Mouse (Mus musculus): ENCODE results near the gene Hibch.

Gene Hibch

DNA sequence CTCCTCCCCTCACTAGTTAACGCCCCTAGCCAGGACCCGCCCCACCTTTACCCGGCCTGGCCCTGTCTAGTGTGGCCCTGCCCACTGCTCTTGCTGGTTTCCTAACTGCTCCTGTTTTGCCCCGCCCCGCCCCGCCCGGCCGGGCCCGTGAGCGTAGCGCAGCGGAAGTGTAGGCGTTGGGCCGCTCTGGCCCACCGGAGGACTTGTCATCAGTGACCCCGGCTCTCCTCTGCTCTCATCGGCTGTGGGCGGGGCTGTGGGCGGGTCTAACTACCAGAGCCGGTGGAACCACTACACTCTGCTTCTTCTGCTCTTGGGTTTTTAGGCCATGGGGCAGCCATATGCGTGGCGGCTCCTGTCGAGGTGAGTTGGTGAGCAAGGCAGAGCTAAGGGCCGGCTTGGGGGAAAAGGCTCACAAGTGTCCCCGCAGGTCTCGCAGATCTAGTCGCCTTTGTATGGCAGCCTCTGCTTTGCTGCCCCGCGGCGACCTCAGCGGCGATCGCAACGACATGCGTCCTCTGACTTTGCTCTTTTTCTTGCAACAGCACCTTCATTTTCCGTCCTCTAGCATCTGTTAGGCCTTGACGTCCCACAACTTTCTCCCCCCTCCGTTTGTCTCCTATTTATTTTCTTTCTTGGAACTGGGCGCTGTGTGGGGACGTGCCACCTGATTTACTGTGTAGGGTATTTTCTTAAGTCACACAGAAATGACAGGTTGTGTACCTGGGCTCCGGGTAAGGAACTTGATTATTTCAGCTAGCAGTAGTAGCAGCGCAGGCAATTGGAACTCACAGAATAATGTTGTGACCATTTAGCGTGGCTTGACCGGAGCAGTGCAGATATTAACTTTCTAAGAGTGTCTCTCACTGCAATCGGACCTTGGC, at the start of gene Hibch:
Gene Hibch, plus strand, starts transcription at position 148 of the 884 bp plus-strand sequence.
- peak; percentile 89 to 96 for DNase-seq (ENCODE audit: low spot score in 2 of 2)

DNA sequence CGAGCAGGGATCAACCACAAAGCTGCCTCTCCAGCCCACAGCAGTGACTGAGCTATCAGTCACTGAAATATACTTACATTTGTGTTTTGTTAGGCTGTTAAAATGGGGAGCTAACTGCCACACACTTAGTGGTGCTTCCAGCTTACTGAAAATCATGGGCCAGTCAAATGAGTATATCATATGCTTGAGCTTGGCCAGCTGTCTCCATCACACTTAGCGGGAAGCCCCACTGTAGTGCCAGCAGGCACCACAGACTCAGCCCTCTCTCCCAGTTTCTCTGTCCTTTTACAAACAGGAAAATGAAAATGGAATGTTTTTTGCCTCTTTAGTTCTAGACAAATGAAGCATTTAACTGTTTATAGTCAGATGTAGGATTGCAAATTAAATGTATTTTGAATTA, 48.8 kb upstream of the Hibch start:
- DNase-seq (ENCODE audit: low spot score in 2 of 2) = no peak

DNA sequence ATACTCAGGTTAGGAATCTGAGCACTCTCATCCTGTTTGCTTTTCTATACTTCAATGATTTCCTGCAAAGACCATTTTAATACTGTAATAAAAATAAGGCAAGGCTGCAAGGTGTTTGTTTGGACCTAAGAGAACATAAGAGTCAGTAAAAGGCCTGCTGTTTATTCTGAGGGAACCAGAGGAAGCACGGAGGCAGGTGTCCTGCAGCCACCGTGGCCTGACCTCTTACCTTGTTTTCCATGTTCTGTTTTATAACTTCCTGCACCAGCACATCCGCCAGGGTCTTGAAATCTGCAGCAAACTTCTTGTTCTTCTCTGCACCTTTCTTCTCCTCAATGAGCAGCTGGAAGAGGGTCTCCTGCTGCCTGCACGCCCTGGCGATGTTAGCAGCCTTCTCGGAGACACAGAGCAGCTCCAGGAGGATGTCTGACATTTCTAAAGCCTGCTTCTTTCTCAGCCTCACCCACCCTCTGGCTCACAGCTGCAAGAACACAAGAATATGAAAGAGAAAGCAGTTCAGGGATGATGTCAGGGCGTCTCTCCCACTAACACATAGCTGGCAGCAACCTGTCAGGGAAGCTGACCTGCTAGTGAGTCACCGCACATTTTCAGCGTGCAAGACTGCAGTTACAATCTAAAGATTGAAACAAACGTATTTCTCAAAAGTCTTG, 45.5 kb upstream of the Hibch start:
- DNase-seq (ENCODE audit: low spot score in 2 of 2) = no peak

DNA sequence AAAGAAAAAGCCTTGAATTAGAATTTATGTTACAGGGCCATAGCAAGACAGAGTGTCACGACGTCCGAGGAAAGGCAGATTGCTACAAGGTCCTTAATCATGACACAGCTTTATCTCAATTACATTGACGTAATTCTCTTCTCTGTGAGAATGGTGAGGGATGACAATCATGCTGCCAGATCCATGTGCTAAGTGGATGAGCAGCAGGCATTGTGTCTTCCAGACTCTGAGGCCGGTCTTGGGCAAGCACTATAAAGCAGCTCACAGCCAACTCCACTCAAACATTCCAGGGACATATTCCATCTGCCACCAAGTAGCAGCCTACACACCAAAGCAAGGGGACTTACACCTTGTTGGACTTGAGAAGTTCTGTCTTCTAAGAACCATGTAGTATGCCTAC, 45.0 kb upstream of the Hibch start:
- no peak for DNase-seq (ENCODE audit: low spot score in 2 of 2)

DNA sequence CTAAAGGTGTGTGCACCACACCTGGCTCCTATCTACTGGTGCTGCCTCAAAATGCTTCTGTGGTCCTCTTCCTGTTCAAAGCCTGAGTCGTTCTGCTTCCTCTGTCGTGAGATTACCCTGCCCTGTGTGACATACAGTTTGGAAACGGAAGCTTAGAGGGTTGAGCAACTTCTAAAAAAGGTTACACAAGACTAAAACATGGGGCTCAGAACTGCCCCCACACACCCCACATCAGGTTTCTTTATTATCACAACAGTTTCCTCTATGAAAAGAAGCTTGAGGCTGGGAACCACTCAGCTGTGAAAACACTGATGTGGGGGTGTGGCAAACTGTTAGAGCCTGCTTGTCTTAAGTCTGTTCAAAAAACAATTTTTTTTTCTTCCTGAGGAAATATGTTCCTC, 44.4 kb upstream of the Hibch start:
- DNase-seq (ENCODE audit: low spot score in 2 of 2) = no peak

DNA sequence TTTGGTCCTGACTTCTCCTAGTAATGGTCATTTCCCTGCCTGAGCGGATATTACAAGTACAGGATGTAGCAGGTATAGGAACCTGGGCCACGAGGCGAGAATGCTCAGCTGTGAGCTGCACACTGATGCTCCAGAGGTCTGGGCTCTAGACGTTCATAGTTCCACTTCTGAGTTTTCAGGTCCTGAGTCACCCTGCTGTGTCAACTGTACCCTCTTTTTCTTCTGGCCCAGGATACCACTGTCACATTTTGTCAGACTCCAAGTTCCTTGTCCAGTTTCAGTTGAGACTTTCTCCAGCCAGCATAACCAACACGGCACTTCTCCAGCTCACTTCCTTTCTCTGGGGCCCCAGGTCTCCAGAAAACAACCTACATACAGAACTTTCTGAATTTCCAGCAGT, 43.1 kb upstream of the Hibch start:
- DNase-seq (ENCODE audit: low spot score in 2 of 2) = no peak

DNA sequence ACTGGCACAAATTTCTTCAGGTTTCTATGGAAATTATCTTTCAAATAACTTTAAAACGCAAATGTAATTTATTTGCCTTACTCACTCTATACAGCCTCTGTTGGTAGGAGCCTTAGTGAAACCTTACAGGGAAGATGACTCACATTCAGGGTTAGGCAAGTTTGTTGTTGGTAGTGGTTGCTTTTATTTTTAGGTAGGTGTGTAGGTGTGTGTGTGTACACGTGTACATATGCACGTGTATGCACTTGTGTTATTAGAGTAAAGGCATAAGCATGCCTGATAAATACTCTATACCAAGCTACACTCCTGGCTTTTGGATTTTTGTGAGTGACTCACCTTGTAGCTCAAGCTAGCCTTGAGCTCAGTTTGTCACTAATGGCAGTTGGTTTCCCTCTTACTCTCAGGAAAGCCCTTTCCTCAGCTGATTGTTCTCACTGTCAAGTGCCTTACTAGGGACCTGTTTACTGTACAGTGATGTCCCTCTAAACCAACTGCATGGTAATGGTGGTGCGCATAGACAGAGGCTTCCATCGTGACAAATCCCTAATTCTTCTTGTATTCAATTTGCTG, 42.2 kb upstream of the Hibch start:
- no peak for DNase-seq (ENCODE audit: low spot score in 2 of 2)

DNA sequence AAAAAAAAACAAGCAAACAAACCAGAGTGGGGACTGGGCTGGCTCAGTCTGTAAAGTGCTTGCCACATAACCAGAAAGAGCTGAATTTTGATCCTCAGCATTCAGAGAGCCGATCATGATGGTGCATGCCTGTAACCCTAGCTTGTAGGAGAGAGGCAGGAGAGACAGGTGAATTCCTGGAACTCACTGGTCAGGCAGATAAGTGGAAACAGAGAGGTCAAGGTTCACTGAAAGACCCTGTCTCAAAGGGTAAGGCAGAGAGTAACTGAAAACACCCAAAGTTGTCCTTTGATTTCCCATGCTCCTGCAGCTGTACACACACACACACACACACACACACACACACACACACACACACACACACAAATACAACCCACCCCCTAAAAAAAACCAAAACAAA, 39.7 kb upstream of the Hibch start:
- no peak for DNase-seq (ENCODE audit: low spot score in 2 of 2)

DNA sequence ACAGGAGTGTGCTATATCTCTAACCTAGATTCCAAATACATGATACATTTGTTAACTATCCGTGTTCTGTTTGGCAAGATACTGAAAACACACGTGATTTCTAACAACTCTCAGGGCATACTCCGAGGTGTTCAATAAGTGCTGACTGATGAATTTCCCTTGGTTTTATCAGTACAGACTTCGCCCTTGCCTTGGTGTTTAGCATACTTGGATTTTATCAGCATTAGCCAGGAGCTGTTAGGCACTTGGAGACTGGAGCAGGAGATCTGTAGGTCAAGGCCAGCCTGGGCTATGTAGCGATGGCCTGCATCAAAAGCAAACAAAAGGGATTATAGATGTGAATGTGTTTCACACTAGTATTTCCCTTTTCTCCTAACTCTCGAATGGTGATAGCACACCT, 36.3 kb upstream of the Hibch start:
- DNase-seq (ENCODE audit: low spot score in 2 of 2) = no peak

DNA sequence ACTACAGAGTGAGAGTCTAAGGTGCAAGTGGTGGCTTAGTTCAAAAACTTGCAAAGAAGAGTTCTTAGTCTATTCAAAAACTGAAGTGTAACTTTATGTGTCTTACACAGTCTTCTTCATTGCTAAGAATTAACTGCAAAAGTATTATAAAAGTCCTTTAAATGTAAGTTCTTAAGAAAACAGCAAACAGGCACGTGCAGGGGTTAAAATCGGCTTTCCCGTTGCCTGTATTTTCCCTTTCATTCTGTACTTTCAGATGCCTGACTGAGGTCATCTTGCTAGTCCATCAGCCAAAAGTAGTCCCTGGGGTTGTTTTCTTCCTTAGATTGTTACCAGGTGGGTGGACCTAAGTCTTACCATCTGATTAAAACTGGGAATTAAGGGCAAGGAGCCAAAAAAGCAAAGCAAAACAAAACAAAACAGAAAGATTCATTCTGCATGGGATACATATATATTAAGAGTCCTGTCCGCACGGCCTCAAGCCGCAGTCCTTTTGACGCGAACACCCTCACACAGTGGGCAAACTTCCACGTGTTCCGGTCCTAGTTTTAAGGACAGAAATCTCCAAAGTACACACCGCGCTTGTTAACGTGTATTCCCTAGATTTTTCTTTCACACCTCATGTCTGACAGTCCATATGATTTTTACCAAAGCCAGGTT, 28.4 kb upstream of the Hibch start:
- DNase-seq (ENCODE audit: low spot score in 2 of 2) = no peak

DNA sequence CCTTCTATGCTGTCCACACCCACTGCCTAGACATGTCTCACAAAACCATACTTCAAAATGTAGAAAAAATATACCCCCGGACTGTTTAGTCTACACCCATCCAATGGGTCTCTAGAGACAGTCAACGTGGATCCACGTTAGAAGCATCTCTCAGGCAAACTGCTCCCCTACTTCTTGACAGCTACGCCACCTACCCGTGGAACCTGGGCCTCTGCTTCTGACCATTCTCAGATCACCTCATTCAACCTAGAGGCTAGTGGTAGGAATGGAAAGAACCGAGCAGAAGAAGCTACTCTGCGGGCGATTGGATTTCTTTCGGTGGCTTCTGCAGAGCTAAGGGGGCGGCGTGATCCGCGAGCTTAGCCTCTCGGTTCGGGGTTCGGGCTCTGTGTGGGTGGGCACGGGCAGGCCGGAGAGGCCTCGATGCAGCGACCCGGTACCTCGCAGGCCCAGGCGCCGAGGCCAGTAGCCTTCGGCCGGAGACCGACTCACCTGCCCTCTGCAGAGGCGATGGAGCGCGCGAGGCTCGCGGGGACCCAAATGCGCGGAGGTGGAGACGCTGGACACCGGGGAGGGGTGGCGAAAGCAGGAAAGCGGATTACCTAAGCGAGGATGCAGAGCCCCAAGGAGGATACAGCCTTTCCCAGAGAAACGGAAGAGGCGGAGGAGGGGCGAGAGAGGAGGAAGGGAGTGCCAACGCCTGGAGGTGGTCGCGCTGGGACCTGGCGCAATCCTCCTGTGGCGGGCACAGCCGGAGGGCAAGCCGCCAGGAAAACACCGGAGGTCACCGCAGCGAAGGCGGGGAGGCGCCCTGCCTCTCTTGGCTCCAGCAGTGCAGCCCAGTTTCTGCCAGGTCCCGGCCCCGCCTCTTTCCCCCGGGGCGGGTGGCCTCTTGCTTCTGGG, 27.6 kb upstream of the Hibch start, which contains the start of gene Inpp1:
Gene Inpp1, minus strand, starts transcription at position 779 of the 903 bp plus-strand sequence.
- peak; percentile 40 to 69 for DNase-seq (ENCODE audit: low spot score in 2 of 2)

DNA sequence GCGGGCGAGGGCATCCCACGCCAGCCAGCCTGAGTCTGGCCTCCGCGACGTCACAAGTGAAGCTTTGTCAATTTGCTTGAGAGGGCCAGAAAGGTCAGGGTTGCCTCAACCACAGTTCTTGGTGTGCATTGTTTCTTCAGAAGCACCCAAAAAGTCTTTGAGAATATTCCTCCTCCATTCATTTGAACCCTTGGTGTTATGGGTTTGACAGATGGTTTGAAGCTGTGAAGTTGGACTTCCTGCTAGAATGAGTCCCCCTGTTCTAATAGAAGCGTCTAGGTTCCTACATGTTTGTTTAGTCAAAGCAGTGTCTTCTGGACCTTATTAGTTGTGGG, 26.9 kb upstream of the Hibch start:
- no peak for DNase-seq (ENCODE audit: low spot score in 2 of 2)

DNA sequence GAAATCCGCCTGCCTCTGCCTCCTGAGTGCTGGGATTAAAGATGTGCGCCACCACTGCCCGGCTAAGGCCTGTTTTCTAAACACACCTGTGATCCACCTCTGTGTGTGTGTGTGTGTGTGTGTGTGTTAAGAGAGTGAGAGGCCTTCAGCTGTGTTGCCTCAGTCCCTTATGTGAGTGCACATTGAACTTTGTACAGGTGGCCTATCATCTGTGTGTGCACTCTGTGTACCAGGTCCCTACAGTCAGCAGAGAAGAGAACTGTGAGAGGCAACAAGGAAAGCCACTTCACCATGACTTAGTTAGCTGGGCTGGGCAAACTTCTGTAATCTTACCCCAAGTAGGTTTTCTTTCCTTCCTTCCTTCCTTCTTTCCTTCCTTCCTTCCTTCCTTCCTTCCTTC, 5.6 kb upstream of the Hibch start:
- no peak for DNase-seq (ENCODE audit: low spot score in 2 of 2)

DNA sequence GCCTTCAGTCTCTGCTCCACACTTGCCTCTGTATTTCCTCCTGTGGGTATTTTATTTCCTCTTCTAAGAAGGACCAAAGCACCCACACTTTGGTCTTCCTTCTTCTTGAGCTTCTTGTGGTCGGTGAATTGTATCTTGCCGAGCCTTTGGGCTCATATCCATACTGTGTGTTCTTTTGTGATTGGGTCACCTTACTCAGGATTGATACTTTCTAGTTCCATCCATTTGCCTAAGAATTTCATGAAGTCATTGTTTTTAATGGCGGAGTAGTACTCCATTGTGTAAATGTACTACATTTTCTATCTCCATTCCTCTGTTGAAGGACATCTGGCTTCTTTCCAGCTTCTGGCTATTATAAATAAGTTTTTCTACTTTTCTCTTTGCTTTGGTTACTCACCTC, 375 bp upstream of the Hibch start:
- DNase-seq (ENCODE audit: low spot score in 2 of 2) = no peak

DNA sequence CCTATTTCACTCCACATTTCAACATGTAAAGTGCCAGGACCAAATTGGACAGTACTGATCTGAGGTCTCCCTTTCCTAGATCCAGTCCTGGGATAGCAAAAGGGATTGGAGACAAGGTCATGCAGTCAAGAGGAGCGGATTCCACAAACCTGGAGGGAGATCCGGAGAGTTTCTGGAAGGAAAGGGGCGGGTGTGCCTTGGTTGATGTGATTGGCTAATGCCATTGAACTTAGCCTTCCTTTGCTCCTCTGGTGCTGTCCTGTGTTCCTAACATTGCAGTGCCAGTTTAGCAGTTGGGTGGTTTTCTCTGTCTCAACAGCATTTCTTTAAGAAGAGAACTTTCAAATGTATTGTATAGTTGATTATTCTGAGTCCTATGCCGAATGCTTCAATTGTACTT, 1.8 kb downstream of the Hibch start:
- no peak for DNase-seq (ENCODE audit: low spot score in 2 of 2)

DNA sequence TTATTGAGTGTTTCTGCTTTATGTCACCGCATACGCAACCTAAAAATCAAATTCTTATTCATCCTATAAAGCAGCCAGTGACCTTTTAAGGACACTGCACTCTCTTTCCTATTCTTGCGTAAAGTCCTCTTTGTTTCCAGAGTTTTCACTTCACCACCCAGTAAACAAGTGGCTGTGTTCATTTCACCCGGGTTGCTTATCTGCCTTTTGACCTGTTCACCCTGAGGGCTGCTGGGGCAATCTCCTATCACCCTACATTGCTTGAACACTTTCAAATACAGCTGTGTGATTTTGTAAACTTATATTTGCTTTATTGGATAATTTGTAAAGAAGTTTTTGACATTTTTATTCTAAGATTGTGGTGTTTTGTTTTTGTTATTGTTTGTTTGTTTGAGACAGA, 4.7 kb downstream of the Hibch start:
- DNase-seq (ENCODE audit: low spot score in 2 of 2) = no peak

DNA sequence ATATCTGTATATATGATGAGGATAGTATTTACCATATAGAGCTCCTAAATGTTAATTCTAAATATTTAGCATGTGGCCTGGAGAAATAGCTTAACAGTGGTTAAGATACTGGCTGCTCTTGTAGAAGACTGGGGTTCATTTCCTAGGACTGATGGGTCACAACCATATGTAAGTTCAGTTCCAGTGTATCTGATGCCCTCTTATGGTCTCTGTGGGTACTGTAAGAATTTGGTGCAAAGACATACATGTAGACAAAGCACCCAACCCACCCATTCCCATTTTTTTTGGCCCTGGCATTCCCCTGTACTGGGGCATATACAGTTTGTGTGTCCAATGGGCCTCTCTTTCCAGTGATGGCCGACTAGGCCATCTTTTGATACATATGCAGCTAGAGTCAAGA, 9.3 kb downstream of the Hibch start:
- peak in 1 of 2 experiments; percentile 15 for DNase-seq (ENCODE audit: low spot score in 2 of 2)

DNA sequence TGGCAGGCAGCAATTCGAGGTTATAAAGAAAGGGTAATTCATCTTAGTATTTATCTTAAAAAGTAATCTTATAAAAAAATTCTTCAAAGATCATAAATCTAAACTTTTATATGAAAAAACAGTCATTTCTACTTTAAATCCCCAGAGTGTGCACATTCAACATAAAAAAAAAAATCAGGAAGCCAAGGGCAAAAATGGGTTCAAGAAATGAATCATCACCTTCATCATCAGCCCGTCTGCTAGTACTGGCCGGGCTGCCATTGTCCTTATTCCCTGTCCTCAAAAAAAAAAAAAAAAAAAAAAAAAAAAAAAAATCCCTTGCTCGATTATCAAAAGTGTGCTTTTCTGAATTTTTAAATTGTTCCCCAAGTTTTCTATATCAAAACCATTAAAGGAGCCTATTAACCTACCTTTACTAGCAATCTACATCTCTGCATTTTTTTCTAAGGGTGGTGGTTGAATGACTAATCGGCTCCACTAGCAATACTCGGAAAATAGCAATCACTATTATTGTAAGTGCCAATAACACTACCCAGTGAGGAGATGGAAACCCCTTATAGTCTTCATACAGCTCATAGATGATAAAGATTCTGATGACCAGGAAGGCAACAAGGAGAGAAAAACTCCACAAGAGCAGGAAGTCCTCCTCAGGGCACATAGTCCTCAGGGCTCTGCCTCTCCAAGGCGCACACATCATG, 11.3 kb downstream of the Hibch start:
- no peak for DNase-seq (ENCODE audit: low spot score in 2 of 2)

DNA sequence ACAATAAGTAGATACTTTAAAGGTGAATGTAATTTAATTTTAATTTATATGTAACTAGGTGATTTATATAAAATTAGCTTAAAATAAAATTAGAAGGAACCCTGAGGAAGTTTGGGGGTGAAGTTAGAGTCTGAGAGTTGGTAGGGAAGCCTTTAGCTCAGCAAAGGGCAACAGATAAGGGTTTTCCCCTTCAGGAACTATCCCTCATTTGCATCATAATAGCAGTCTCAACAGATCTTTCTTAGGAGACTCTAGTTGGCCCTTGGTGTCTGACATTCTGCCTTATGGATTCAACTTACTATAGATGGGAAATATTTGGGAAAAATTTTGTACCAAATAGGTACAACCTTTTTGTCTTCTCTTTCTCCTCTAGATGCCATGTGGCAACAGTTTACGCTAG, 19.5 kb downstream of the Hibch start:
- DNase-seq (ENCODE audit: low spot score in 2 of 2) = no peak

DNA sequence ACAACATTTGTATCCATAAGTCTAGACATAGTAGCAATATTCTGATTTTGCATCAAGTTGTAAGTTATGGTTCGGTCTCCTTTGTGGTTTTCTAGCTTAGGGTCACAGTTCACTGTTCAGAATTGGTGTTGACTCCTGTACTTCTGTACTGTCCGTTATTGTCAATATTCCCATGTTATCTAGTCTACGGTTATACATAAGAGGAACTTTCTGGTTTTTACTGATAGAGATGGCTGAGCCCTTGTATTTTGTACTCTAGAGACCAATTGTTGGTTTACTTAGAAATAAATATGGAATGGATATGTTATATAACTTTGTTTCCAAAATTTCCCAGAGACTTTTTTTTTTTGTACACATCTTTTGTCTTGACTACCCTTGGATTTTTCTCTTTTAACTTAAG, 21.3 kb downstream of the Hibch start:
- no peak for DNase-seq (ENCODE audit: low spot score in 2 of 2)

DNA sequence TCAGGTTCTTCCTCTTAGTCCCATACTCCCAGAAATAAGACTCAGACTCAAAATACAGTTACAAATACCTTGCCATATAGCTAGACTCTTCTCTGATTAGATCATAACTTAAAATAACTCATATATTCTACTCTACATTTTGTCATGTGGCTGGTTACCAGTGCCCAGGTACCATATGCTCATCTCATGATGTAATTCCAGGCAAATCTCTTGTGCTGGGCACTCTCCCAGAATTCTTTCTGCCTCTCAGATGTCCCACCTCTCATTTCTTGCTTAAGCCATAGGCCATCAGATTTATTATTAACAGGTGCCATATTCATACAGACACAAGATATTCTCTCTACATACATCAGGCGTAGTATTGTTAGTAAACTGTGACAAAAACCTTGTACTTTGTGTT, 23.1 kb downstream of the Hibch start:
- DNase-seq (ENCODE audit: low spot score in 2 of 2) = no peak

All from cerebellum, postnatal 4 days (tissue).